Mouse (Mus musculus): Measurements from ENCODE around the gene Mettl21e. TPM values are rescaled to one million over a fixed set of nuclear protein-coding genes. Genes with fewer than 3 reads are reported as not detected.

Gene Mettl21e
- polyA plus RNA-seq, 1 experiment from 2014 or later: 0.13 TPM

Other genes starting within 250 kb of the Mettl21e start
- 0.14 and 0.44 TPM in 2 replicates for gene Mettl21c, start 198.9 kb downstream of the Mettl21e start, polyA plus RNA-seq (2015; fragmentation: Nextera tagmentation; extraction: Ambion mirVana)
- 0.03 TPM in 1 of 2 replicates, not detected in the other for gene Gm8251, start 157.0 kb downstream of the Mettl21e start, polyA plus RNA-seq (2015; fragmentation: Nextera tagmentation; extraction: Ambion mirVana)
- gene Tex30, start 116.5 kb downstream of the Mettl21e start, polyA plus RNA-seq (2015; fragmentation: Nextera tagmentation; extraction: Ambion mirVana): 59.8 and 60.3 TPM in 2 replicates
- 39.1 and 40.8 TPM in 2 replicates for gene Kdelc1, start 100.2 kb downstream of the Mettl21e start, polyA plus RNA-seq (2015; fragmentation: Nextera tagmentation; extraction: Ambion mirVana)
- gene Bivm, start 100.0 kb downstream of the Mettl21e start, polyA plus RNA-seq (2015; fragmentation: Nextera tagmentation; extraction: Ambion mirVana): 11.9 and 12.2 TPM in 2 replicates
- 11.4 and 14.5 TPM in 2 replicates for gene Ercc5, start 71.2 kb downstream of the Mettl21e start, polyA plus RNA-seq (2015; fragmentation: Nextera tagmentation; extraction: Ambion mirVana)